Mouse (Mus musculus) hindlimb bud, embryonic 11.5 days (tissue): ENCODE measurements at regions not wholly inside any gene's neighbourhood (a gene's known extent, or its start where the extent isn't known, plus 50 kb on each side); places are given as distances from the start of the nearest gene placed in this dataset.

ENCODE experiments used
- DNase-seq: peaks from one replicate; pipeline ENCODE4 v3.0.0-alpha.2; 2012; ENCODE audit warnings: low read depth, low spot score; ENCODE audit errors: extremely low spot score

GRCm38 (mm10) chr13:60123964-60124363 lies 53.2 kb downstream of the Gas1 start:
- DNase-seq = no peak

- DNase-seq = no peak
These were observed 54.0 kb downstream of the Gas1 start for GRCm38 (mm10) chr13:60123174-60123587.

- DNase-seq = no peak
These were observed 54.6 kb downstream of the Gas1 start for GRCm38 (mm10) chr13:60122341-60123173.

GRCm38 (mm10) chr13:60111465-60111864 lies 65.7 kb downstream of the Gas1 start:
- DNase-seq = no peak

- DNase-seq = peak; percentile 98
These were observed 66.9 kb downstream of the Gas1 start for GRCm38 (mm10) chr13:60110079-60110846.

- no peak for DNase-seq
These were observed 71.9 kb downstream of the Gas1 start for GRCm38 (mm10) chr13:60105286-60105685.

GRCm38 (mm10) chr13:60101651-60102050 lies 75.5 kb downstream of the Gas1 start:
- DNase-seq = no peak

GRCm38 (mm10) chr13:60100130-60101112 lies 76.7 kb downstream of the Gas1 start:
- no peak for DNase-seq

- no peak for DNase-seq
These were observed 77.6 kb downstream of the Gas1 start for GRCm38 (mm10) chr13:60099469-60100129.

GRCm38 (mm10) chr13:60098394-60098793 lies 78.8 kb downstream of the Gas1 start:
- DNase-seq = peak; percentile 49

GRCm38 (mm10) chr13:60097776-60098175 lies 79.4 kb downstream of the Gas1 start:
- DNase-seq = no peak

GRCm38 (mm10) chr13:60086657-60087056 lies 90.5 kb downstream of the Gas1 start:
- DNase-seq = no peak

- no peak for DNase-seq
These were observed 92.2 kb downstream of the Gas1 start for GRCm38 (mm10) chr13:60084975-60085374.

GRCm38 (mm10) chr13:60084290-60084689 lies 92.9 kb downstream of the Gas1 start:
- DNase-seq = no peak

GRCm38 (mm10) chr13:60080113-60080512 lies 97.1 kb downstream of the Gas1 start:
- no peak for DNase-seq

- DNase-seq = no peak
These were observed 98.7 kb downstream of the Gas1 start for GRCm38 (mm10) chr13:60078331-60079050.

- no peak for DNase-seq
These were observed 100.9 kb downstream of the Gas1 start for GRCm38 (mm10) chr13:60076147-60076800.

GRCm38 (mm10) chr13:60071595-60071994 lies 105.6 kb downstream of the Gas1 start:
- DNase-seq = no peak

- peak; percentile 81 for DNase-seq
These were observed 108.0 kb downstream of the Gas1 start for GRCm38 (mm10) chr13:60069196-60069595.
